Mouse (Mus musculus) erythroblast, embryonic 14.5 days (primary cell): Measurements from ENCODE around the gene Gpr146. TPM values are rescaled to one million over a fixed set of nuclear protein-coding genes. Genes with fewer than 3 reads are reported as not detected.
"Not testable (repeated sequence)": the region's sequence is repeated elsewhere in the genome, so short reads cannot be mapped to it uniquely, and the experiment has no call there.

Experiments
- H3K27me3 ChIP-seq: 2 replicates; pipeline ENCODE4 v1.6.1; 2012; ENCODE audit warnings: inconsistent platforms; ENCODE audit not compliant: control insufficient read depth
- H3K36me3 ChIP-seq: 2 replicates; pipeline ENCODE4 v1.6.1; 2012; ENCODE audit warnings: mild to moderate bottlenecking, inconsistent platforms; ENCODE audit not compliant: control insufficient read depth
- H3K4me1 ChIP-seq: 2 replicates; pipeline ENCODE4 v1.6.1; 2012; ENCODE audit warnings: inconsistent platforms; ENCODE audit not compliant: control insufficient read depth
- H3K4me3 ChIP-seq: replicated peaks from 2 replicates; pipeline ENCODE3; 2012; ENCODE audit warnings: moderate library complexity, mild to moderate bottlenecking, inconsistent platforms
- H3K9me3 ChIP-seq: 2 replicates; pipeline ENCODE4 v1.6.1; 2012; ENCODE audit warnings: low read length, inconsistent platforms, mixed read lengths; ENCODE audit not compliant: control insufficient read depth
- GATA1 ChIP-seq: IDR thresholded peaks from 2 replicates; pipeline ENCODE4 v1.6.1; 2012; ENCODE audit warnings: low read length, inconsistent platforms, mixed read lengths
- TAL1 ChIP-seq: IDR thresholded peaks from 3 replicates; pipeline ENCODE4 v1.6.1; 2012; ENCODE audit warnings: low read length, inconsistent platforms, mixed read lengths
- polyA plus RNA-seq: library from polyadenylated mRNA; stranded (reverse); fragments of >175 nt; gene quantifications from 2 replicates; pipeline ENCODE4 v1.2.3, GENCODE M21; 2012

Gpr146 gene
- 8.1 and 9.7 TPM in 2 replicates for polyA plus RNA-seq

GRCm38 (mm10) chr5:139377468-139378270 is at the start of gene Gpr146:
TSS of gene Gpr146 (plus strand) at chr5:139377697.
- peaks cover 10% of the 10 kb centered on the region for H3K36me3 ChIP-seq
- TF ChIP-seq GATA1 (no peak), TAL1 (no peak)
- no peaks in the 10 kb centered on the region for H3K27me3 ChIP-seq
- H3K4me3 ChIP-seq = no peak within 1 kb of the TSS
- H3K9me3 ChIP-seq = no peaks in the 10 kb centered on the region
- peaks cover 91% of the 10 kb centered on the region for H3K4me1 ChIP-seq

DNA sequence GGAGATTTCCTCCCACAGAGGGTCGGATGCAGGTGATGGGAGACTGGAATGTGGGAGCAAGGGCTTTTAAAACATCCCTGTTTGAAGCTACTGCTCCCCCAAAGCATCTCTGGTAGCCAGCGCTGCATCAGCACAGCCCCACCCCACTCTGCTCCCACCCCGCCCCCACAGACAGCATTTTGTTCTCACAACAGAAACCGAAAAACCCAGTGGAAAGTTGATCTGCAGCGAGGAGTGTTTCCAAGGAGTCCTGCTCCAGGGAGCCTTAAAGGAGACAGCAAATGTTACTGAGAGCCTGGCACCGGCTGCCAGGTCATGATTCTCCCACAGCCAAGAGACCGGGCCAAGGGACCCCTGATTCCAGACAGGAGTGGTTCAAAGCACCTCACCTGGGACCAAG is 46.7 kb upstream of the Gpr146 start:
- H3K4me1 ChIP-seq = peaks cover 15% of the 10 kb centered on the region
- peaks cover 12% of the 10 kb centered on the region for H3K36me3 ChIP-seq
- no peak overlapping the region for H3K4me3 ChIP-seq
- H3K9me3 ChIP-seq = no peaks in the 10 kb centered on the region
- peaks cover 5% of the 10 kb centered on the region for H3K27me3 ChIP-seq
- TF ChIP-seq GATA1 = no peak
- no peak for TF ChIP-seq TAL1

DNA sequence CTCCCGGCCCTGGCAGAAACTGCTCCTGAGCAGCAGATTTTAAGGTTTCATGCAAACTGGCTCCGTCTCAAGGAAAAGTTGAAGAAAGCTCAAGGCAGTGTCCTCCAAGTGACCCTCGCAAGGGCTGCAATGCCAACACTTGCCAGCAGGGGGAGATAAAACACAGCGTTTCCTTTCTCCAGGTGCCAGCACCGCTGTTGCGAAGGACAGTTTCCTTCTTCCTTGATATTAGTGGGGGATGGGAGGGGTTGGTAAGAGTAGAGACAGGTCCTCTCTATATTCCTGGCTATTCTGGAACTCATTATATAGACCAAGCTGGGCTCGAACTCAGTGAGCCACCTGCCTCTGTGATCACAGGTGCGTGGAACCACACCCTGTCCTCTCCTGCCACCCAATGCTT is 45.8 kb upstream of the Gpr146 start:
- H3K9me3 ChIP-seq = no peaks in the 10 kb centered on the region
- no peak for TF ChIP-seq TAL1
- peaks cover 22% of the 10 kb centered on the region for H3K36me3 ChIP-seq
- no peaks in the 10 kb centered on the region for H3K27me3 ChIP-seq
- peaks cover 11% of the 10 kb centered on the region for H3K4me1 ChIP-seq
- H3K4me3 ChIP-seq = no peak overlapping the region

DNA sequence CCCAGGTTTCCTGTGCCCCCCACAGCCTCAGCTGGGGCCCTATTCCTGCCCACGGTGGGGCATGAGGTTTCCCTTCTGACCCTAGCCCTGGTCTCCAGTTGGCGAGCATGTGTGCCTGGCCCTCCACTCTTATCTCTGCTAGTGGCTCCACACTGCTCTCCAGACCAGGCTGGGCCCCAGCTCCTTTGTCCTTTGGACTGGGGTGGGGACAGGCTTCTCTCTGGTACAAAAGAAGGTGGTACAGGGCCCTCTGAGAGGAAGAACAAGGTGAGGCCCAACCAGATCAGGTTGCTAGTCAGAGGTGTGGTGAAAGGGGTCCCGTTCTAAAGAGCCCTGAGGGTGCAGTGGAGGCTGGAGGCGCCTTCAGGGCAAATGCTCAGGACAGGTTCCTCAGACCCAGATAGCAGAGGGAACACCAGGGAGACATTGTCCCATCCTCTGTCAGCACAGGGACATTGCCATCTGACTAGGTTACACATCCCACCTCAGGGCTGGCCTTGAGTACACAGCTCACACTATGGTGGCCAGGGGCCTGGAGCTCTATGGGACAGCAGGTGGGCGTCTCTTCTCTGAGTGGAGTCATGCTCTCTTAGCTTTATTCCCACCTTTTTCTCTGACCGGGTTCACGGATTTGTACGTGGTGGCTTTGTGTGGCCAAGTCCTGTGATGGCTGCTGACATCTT is 44.8 kb upstream of the Gpr146 start:
- H3K9me3 ChIP-seq = no peaks in the 10 kb centered on the region
- no peaks in the 10 kb centered on the region for H3K27me3 ChIP-seq
- TF ChIP-seq TAL1 (no peak), GATA1 (no peak)
- no peak overlapping the region for H3K4me3 ChIP-seq
- peaks cover 11% of the 10 kb centered on the region for H3K4me1 ChIP-seq
- H3K36me3 ChIP-seq = peaks cover 31% of the 10 kb centered on the region

DNA sequence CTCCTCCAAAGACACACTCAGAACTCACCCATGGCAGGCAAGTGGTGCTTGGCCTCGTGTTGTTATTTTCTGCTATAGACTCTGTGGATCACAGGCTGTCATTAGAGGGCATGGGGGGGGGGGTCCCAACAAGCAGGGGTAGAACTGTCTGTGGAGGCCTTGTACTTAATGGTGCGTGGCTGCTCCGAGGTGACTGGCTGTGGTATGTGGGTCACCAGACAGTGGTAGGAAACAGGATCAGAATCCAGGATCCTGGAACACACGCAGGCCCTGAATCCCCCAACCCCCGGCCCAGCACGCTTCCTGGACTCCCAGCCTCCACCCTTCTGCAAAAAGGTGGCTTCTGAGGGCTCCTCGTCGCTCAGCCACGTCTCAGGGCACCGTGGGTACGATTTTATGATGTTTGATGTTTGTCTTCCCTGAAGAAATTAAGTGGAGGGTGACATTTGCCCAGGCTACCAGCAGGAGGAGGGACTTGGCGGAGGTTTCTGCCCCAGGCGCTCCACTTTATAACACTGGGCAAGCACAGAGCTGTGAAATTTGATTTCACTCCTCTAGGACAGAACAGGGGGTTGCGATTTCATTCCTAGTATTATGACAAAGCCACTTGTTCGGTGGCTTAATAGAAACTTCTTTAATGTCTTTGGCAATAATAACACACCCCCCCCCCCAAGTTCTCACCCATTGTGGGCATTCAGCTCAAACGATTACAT is 44.0 kb upstream of the Gpr146 start:
- Histone ChIP-seq H3K9me3 (no peaks in the 10 kb centered on the region), H3K27me3 (no peaks in the 10 kb centered on the region), H3K4me1 (peaks cover 12% of the 10 kb centered on the region), H3K4me3 (no peak overlapping the region), H3K36me3 (peaks cover 38% of the 10 kb centered on the region)
- TF ChIP-seq GATA1 (no peak), TAL1 (no peak)

GRCm38 (mm10) chr5:139334394-139334793 is 43.1 kb upstream of the Gpr146 start:
- not testable (repeated sequence) for H3K27me3 ChIP-seq, H3K9me3 ChIP-seq, H3K4me3 ChIP-seq
- H3K4me1 ChIP-seq = peaks cover 13% of the 10 kb centered on the region
- peaks cover 47% of the 10 kb centered on the region for H3K36me3 ChIP-seq

GRCm38 (mm10) chr5:139335634-139336033 is 41.9 kb upstream of the Gpr146 start:
- Histone ChIP-seq H3K36me3 (peaks cover 60% of the 10 kb centered on the region), H3K27me3 (no peaks in the 10 kb centered on the region), H3K4me1 (peaks cover 13% of the 10 kb centered on the region), H3K9me3 (no peaks in the 10 kb centered on the region), H3K4me3 (no peak overlapping the region)
- TF ChIP-seq GATA1 = no peak
- no peak for TF ChIP-seq TAL1

- Histone ChIP-seq H3K36me3 (peaks cover 80% of the 10 kb centered on the region), H3K4me1 (peaks cover 8% of the 10 kb centered on the region), H3K4me3 (no peak overlapping the region), H3K9me3 (no peaks in the 10 kb centered on the region), H3K27me3 (no peaks in the 10 kb centered on the region)
- TF ChIP-seq TAL1 (no peak), GATA1 (no peak)
These were observed 39.6 kb upstream of the Gpr146 start for GRCm38 (mm10) chr5:139337826-139338370.

- no peaks in the 10 kb centered on the region for H3K9me3 ChIP-seq
- H3K36me3 ChIP-seq = peaks cover 84% of the 10 kb centered on the region
- no peaks in the 10 kb centered on the region for H3K27me3 ChIP-seq
- no peak for TF ChIP-seq GATA1
- TF ChIP-seq TAL1 = no peak
- H3K4me1 ChIP-seq = peaks cover 10% of the 10 kb centered on the region
- no peak overlapping the region for H3K4me3 ChIP-seq
These were observed 39.1 kb upstream of the Gpr146 start for GRCm38 (mm10) chr5:139338403-139338802.
